Mouse (Mus musculus) heart, embryonic 15.5 days (tissue): ENCODE measurements around the gene Cyp51. TPM values are rescaled to one million over a fixed set of nuclear protein-coding genes. Genes with fewer than 3 reads are reported as not detected.
"Not testable (repeated sequence)": the region's sequence is repeated elsewhere in the genome, so short reads cannot be mapped to it uniquely, and the experiment has no call there.

ENCODE experiments used
- ATAC-seq: fragments of 200-750 bp; cut with Nextera tagmentation; replicated peaks from 2 replicates; pipeline ENCODE4 v1.8.0; 2017; ENCODE audit warnings: low read depth, moderate TSS enrichment; ENCODE audit not compliant: insufficient number of reproducible peaks, insufficient read depth, low FRiP score
- H3K27ac ChIP-seq: fragments of 300-500 bp; sonication (generic); 2 replicates; pipeline ENCODE4 v1.5.1; 2015; ENCODE audit warnings: mild to moderate bottlenecking, inconsistent platforms
- H3K27me3 ChIP-seq: fragments of 300-500 bp; sonication (generic); 2 replicates; pipeline ENCODE4 v1.6.1; 2015; ENCODE audit warnings: inconsistent platforms
- H3K36me3 ChIP-seq: fragments of 300-500 bp; sonication (generic); 2 replicates; pipeline ENCODE4 v1.6.1; 2015; ENCODE audit warnings: mild to moderate bottlenecking, inconsistent platforms
- H3K4me1 ChIP-seq: fragments of 300-500 bp; sonication (generic); replicated peaks from 2 replicates; pipeline ENCODE4 v1.6.1; 2015; ENCODE audit warnings: inconsistent platforms
- H3K4me2 ChIP-seq: fragments of 300-500 bp; sonication (generic); 2 replicates; pipeline ENCODE4 v1.6.1; 2015; ENCODE audit warnings: inconsistent platforms, mild to moderate bottlenecking, moderate library complexity
- H3K4me3 ChIP-seq: fragments of 300-500 bp; sonication (generic); 2 replicates; pipeline ENCODE4 v1.5.1; 2015; ENCODE audit warnings: mild to moderate bottlenecking, inconsistent platforms
- H3K9ac ChIP-seq: fragments of 300-500 bp; sonication (generic); 2 replicates; pipeline ENCODE4 v1.6.1; 2015; ENCODE audit warnings: mild to moderate bottlenecking, inconsistent platforms
- H3K9me3 ChIP-seq: fragments of 300-500 bp; sonication (generic); replicated peaks from 2 replicates; pipeline ENCODE4 v1.6.1; 2016; ENCODE audit warnings: inconsistent platforms
- WGBS: fragments of 180-500 bp; shearing (Covaris S2); methylation state at CpG from one replicate; pipeline ENCODE4 v1.1.7; 2015; ENCODE audit warnings: mixed read lengths; 5-methylcytosine and 5-hydroxymethylcytosine counted together
- polyA plus RNA-seq: library from polyadenylated mRNA; unstranded; fragments of >200 nt; fragmentation: Nextera tagmentation; extraction: Ambion mirVana; gene quantifications from 2 replicates; pipeline ENCODE4 v1.2.1, GENCODE M21; 2015

The Cyp51 gene
- 21.7 and 31.3 TPM in 2 replicates for polyA plus RNA-seq

- WGBS: under 1% methylated on average over 59 of the region's 59 CpGs
- Histone ChIP-seq H3K4me1 (peaks cover 8% of the 10 kb centered on the region), H3K36me3 (peaks cover 21% of the 10 kb centered on the region), H3K27me3 (no peaks in the 10 kb centered on the region), H3K9ac (peak within 1 kb of the TSS; percentile 78), H3K4me3 (peak within 1 kb of the TSS; percentile 67), H3K4me2 (peak within 1 kb of the TSS; percentile 90), H3K27ac (peak within 1 kb of the TSS; percentile 92), H3K9me3 (no peaks in the 10 kb centered on the region)
- peak; percentile 97 for ATAC-seq
These were observed at the start of gene Cyp51 for GRCm38 (mm10) chr5:4104341-4105040. Gene Cyp51, minus strand, starts transcription at chr5:4104746.

GRCm38 (mm10) chr5:4112570-4113098, 8.1 kb upstream of the Cyp51 start:
- H3K27me3 ChIP-seq: no peaks in the 10 kb centered on the region
- no peaks in the 10 kb centered on the region for H3K36me3 ChIP-seq
- WGBS: 77% methylated on average over 5 of the region's 5 CpGs
- ATAC-seq: no peak
- no peak overlapping the region for H3K9ac ChIP-seq
- no peak overlapping the region for H3K27ac ChIP-seq
- H3K9me3 ChIP-seq: no peaks in the 10 kb centered on the region
- H3K4me2 ChIP-seq: no peak overlapping the region
- no peak overlapping the region for H3K4me3 ChIP-seq
- no peaks in the 10 kb centered on the region for H3K4me1 ChIP-seq

- WGBS: 68% methylated on average over 7 of the region's 7 CpGs
- H3K9me3 ChIP-seq, H3K36me3 ChIP-seq, H3K4me2 ChIP-seq, H3K27ac ChIP-seq, H3K4me3 ChIP-seq, ATAC-seq, H3K9ac ChIP-seq, H3K27me3 ChIP-seq, H3K4me1 ChIP-seq: not testable (repeated sequence)
These were observed 2.5 kb upstream of the Cyp51 start for GRCm38 (mm10) chr5:4107056-4107455.

GRCm38 (mm10) chr5:4105651-4106186, 1.2 kb upstream of the Cyp51 start:
- H3K4me2 ChIP-seq: no peak overlapping the region
- no peaks in the 10 kb centered on the region for H3K9me3 ChIP-seq
- H3K9ac ChIP-seq: no peak overlapping the region
- 84% methylated on average over 2 of the region's 2 CpGs for WGBS
- H3K36me3 ChIP-seq: peaks cover 12% of the 10 kb centered on the region
- H3K4me3 ChIP-seq: no peak overlapping the region
- no peaks in the 10 kb centered on the region for H3K27me3 ChIP-seq
- no peak overlapping the region for H3K27ac ChIP-seq
- peaks cover 8% of the 10 kb centered on the region for H3K4me1 ChIP-seq
- no peak for ATAC-seq

- peak overlapping the region; percentile 67 for H3K4me3 ChIP-seq
- H3K9ac ChIP-seq: peak overlapping the region; percentile 78
- no peaks in the 10 kb centered on the region for H3K27me3 ChIP-seq
- peaks cover 28% of the 10 kb centered on the region for H3K36me3 ChIP-seq
- peaks cover 8% of the 10 kb centered on the region for H3K4me1 ChIP-seq
- peak overlapping the region; percentile 90 for H3K4me2 ChIP-seq
- WGBS: under 1% methylated on average over 41 of the region's 41 CpGs
- ATAC-seq: peak; percentile 45
- peak overlapping the region; percentile 92 for H3K27ac ChIP-seq
- H3K9me3 ChIP-seq: no peaks in the 10 kb centered on the region
These were observed 763 bp downstream of the Cyp51 start for GRCm38 (mm10) chr5:4103626-4104340.

GRCm38 (mm10) chr5:4101770-4102169, 2.8 kb downstream of the Cyp51 start:
- H3K9ac ChIP-seq: no peak overlapping the region
- H3K27me3 ChIP-seq: no peaks in the 10 kb centered on the region
- no peak overlapping the region for H3K4me2 ChIP-seq
- no peaks in the 10 kb centered on the region for H3K9me3 ChIP-seq
- H3K4me3 ChIP-seq: no peak overlapping the region
- WGBS: 92% methylated on average over 2 of the region's 2 CpGs
- peaks cover 32% of the 10 kb centered on the region for H3K36me3 ChIP-seq
- no peak for ATAC-seq
- H3K27ac ChIP-seq: no peak overlapping the region
- H3K4me1 ChIP-seq: peaks cover 8% of the 10 kb centered on the region

- peaks cover 8% of the 10 kb centered on the region for H3K4me1 ChIP-seq
- WGBS: 92% methylated on average over 4 of the region's 4 CpGs
- no peak overlapping the region for H3K27ac ChIP-seq
- no peak overlapping the region for H3K4me2 ChIP-seq
- peaks cover 32% of the 10 kb centered on the region for H3K36me3 ChIP-seq
- no peak overlapping the region for H3K4me3 ChIP-seq
- no peak overlapping the region for H3K9ac ChIP-seq
- H3K27me3 ChIP-seq: no peaks in the 10 kb centered on the region
- no peaks in the 10 kb centered on the region for H3K9me3 ChIP-seq
- ATAC-seq: no peak
These were observed 3.5 kb downstream of the Cyp51 start for GRCm38 (mm10) chr5:4101031-4101430.

- Histone ChIP-seq H3K4me3 (no peak overlapping the region), H3K27me3 (no peaks in the 10 kb centered on the region), H3K27ac (no peak overlapping the region), H3K9me3 (no peaks in the 10 kb centered on the region), H3K4me1 (no peaks in the 10 kb centered on the region), H3K4me2 (no peak overlapping the region), H3K36me3 (peaks cover 41% of the 10 kb centered on the region), H3K9ac (no peak overlapping the region)
- 92% methylated on average over 5 of the region's 5 CpGs for WGBS
- no peak for ATAC-seq
These were observed 10.1 kb downstream of the Cyp51 start for GRCm38 (mm10) chr5:4094471-4094870.

GRCm38 (mm10) chr5:4088190-4088589, 16.4 kb downstream of the Cyp51 start:
- peaks cover 65% of the 10 kb centered on the region for H3K36me3 ChIP-seq
- WGBS: 84% methylated on average over 5 of the region's 5 CpGs

GRCm38 (mm10) chr5:4086309-4086708, 18.2 kb downstream of the Cyp51 start:
- H3K4me2 ChIP-seq: no peak overlapping the region
- no peaks in the 10 kb centered on the region for H3K4me1 ChIP-seq
- H3K9ac ChIP-seq: no peak overlapping the region
- H3K36me3 ChIP-seq: peaks cover 65% of the 10 kb centered on the region
- H3K27me3 ChIP-seq: no peaks in the 10 kb centered on the region
- no peak for ATAC-seq
- H3K9me3 ChIP-seq: no peaks in the 10 kb centered on the region
- WGBS: 92% methylated on average over 4 of the region's 4 CpGs
- no peak overlapping the region for H3K4me3 ChIP-seq
- H3K27ac ChIP-seq: no peak overlapping the region

More at GRCm38 (mm10) chr5:4088190-4088589, 16.4 kb downstream of the Cyp51 start:
- Histone ChIP-seq H3K4me2 (no peak overlapping the region), H3K9me3 (no peaks in the 10 kb centered on the region), H3K27me3 (no peaks in the 10 kb centered on the region), H3K27ac (no peak overlapping the region), H3K4me1 (no peaks in the 10 kb centered on the region), H3K4me3 (no peak overlapping the region), H3K9ac (no peak overlapping the region)
- no peak for ATAC-seq

- no peak for ATAC-seq
These were observed 19.6 kb downstream of the Cyp51 start for GRCm38 (mm10) chr5:4084948-4085347.

More at GRCm38 (mm10) chr5:4084948-4085347, 19.6 kb downstream of the Cyp51 start:
- Histone ChIP-seq H3K4me3 (no peak overlapping the region), H3K36me3 (peaks cover 69% of the 10 kb centered on the region), H3K4me1 (no peaks in the 10 kb centered on the region), H3K27me3 (no peaks in the 10 kb centered on the region), H3K9me3 (no peaks in the 10 kb centered on the region), H3K9ac (no peak overlapping the region), H3K4me2 (no peak overlapping the region), H3K27ac (no peak overlapping the region)
- WGBS: 94% methylated on average over 7 of the region's 7 CpGs
